Mouse (Mus musculus): ENCODE measurements around the gene Rhbdf2. TPM values are rescaled to one million over a fixed set of nuclear protein-coding genes. Genes with fewer than 3 reads are reported as not detected.

Rhbdf2 gene
- 38.9 and 40.1 TPM in 2 replicates for polyA plus RNA-seq (2012; rRNA removed)

DNA sequence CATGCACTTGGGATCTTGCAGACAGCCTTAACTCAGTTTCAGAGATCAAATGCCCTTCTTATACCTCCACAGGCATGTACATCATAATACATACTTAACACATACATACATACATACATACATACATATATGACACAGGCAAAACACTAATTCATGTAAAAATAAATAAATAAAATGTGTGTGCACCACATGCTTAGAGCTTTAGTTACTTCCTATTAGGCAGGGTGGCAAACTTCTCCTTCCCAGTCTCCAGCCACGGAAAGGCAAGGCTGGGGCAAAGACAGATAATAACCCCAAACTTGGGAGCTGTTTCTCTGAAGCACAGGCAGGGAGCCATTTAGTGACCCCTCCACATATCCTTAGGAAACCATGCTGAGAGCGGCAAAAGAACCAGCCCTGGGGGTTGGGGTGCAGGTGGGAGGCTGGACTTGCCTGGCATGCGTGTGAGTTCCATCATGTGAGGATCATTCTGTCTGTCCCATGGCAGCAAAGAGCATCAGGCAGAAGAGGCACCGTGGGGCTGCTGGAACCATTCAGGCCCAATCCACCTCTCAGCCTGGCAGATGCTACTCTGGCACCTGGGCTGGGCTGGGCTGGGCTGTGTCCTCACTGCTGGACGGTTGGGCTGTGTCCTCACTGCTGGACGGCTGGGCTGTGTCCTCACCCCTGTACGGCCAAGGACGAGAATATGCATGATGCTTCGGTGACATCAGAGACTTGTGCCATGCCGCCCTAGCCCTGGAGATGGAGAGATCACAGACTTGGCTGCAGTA lies at the start of gene Rhbdf2:
TSS of gene Rhbdf2 (minus strand) at position 721 of the 773 bp plus-strand sequence.

DNA sequence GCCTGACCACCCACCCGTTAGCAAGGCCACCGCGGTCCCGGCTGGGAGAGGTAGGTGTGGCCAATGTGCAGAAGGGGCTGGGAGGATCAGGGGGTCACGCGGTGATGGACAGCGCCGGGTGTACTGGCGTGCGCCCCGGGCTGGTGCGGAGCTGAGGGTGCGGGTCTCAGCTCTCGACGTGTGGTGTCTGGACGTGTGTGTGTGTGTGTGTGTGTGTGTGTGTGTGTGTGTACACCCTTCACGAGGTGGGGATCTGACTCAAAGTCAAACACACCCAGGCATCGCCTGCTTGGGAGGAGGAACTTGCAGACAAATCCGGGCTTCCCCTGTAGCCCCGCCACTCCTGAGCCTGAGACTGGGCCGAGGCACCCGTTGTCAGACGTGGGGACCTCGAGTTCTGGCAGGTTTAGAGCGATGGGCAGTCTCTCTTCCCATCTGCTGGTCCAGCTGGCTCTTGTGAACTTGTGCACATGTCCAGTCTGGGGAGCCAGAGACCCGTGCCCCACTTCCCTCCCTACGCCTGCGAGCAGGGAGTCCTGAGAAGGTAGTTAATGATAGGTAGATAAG lies 27.5 kb upstream of the Rhbdf2 start, which contains the start of gene Cygb:
TSS of gene Cygb (minus strand) at position 59 of the 567 bp plus-strand sequence.

DNA sequence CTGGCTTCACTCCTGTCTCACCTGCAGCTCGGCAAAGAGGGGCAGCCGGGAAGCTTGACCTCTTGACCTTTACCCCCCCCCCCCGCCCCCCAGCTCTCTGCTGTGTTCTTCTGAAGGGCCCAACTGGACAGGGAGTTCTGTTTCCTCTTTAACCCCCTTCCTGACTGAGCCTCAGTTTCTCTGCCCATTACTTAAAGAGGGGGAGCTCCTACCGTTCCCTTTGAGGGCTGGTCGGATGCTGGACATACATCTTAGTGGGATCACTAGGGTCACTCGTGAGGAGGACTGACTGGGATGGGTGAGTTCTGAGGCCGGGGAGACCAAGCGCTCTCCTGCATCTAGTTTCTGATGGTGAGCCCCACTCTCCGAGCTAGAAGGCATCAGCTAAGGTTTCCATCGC lies 26.4 kb upstream of the Rhbdf2 start, which contains the start of gene Prcd:
TSS of gene Prcd (plus strand) at position 301 of the 400 bp plus-strand sequence.

DNA sequence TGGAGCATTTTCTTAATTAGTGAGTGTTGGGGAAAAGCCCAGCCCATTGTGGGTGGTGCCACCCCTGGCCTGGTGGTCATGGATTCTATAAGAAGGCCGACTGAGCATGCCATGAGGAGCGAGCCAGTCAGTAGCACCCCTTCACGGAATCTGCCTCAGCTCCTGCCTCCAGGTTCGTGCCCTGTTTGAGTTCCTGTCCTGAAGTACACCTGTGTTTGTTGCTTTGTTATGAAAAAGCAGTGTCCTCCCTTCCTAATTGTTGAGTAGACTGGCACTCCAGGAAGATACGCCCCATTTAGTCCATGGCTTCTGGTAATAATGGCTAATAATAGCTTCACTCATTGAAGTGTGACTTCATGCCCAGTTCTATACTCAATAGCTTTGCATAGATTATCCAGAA lies 40.5 kb downstream of the Rhbdf2 start, which contains the start of gene Aanat:
TSS of gene Aanat (plus strand) at position 123 of the 400 bp plus-strand sequence.

DNA sequence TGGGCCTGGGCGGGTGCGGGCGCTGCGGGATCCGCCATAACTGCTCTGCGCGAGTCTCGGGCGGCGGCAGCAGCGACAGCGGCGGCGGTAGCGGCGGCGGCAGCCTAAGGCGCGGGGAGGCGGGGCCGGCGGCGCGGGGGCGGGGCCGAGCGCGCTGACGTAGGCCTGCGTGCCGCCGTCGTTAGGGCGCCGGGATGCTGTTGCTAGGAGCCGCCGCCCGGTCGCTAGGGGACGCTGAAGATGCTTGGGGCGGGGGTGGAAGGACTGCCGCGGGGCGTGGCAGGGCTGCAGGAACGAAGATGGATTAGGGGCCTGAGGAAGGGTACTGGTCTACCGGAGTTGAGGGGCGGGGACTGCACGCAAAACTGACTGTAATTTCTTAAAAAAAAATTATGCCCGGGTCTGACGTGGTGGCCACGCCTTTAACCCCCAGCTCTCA lies 45.4 kb downstream of the Rhbdf2 start, which contains the start of gene Ube2o:
TSS of gene Ube2o (minus strand) at position 72 of the 439 bp plus-strand sequence.

Other genes starting within 250 kb of the Rhbdf2 start
- 3.1 and 5.1 TPM in 2 replicates for gene Rnf157, start 214.0 kb downstream of the Rhbdf2 start, polyA plus RNA-seq (2012; rRNA removed)
- 217 and 367 TPM in 2 replicates for gene Ubald2, start 192.9 kb downstream of the Rhbdf2 start, polyA plus RNA-seq (2012; rRNA removed)
- 0.07 and 0.08 TPM in 2 replicates for gene Qrich2, start 160.8 kb downstream of the Rhbdf2 start, polyA plus RNA-seq (2012; rRNA removed)
- gene Prpsap1, start 132.8 kb downstream of the Rhbdf2 start, polyA plus RNA-seq (2012; rRNA removed), result 170 and 195 TPM in 2 replicates
- 9.2 and 9.5 TPM in 2 replicates for gene Sphk1, start 96.1 kb downstream of the Rhbdf2 start, polyA plus RNA-seq (2012; rRNA removed)
- gene Ube2o, start 45.6 kb downstream of the Rhbdf2 start, polyA plus RNA-seq (2012; rRNA removed), result 12.1 and 13.3 TPM in 2 replicates
- not detected in 2 replicates for gene Aanat, start 40.6 kb downstream of the Rhbdf2 start, polyA plus RNA-seq (2012; rRNA removed)
- 0.60 and 0.79 TPM in 2 replicates for gene Prcd, start 26.5 kb upstream of the Rhbdf2 start, polyA plus RNA-seq (2012; rRNA removed)
- 43.5 and 44.8 TPM in 2 replicates for gene Cygb, start 27.3 kb upstream of the Rhbdf2 start, polyA plus RNA-seq (2012; rRNA removed)
- gene St6galnac1, start 148.5 kb upstream of the Rhbdf2 start, polyA plus RNA-seq (2012; rRNA removed), result 11.4 TPM in 1 of 2 replicates, not detected in the other
- 75.7 and 86.1 TPM in 2 replicates for gene Mxra7, start 201.0 kb upstream of the Rhbdf2 start, polyA plus RNA-seq (2012; rRNA removed)
- 16.8 and 20.8 TPM in 2 replicates for gene Mettl23, start 216.3 kb upstream of the Rhbdf2 start, polyA plus RNA-seq (2012; rRNA removed)
- gene Jmjd6, start 216.4 kb upstream of the Rhbdf2 start, polyA plus RNA-seq (2012; rRNA removed), result 22.3 and 22.9 TPM in 2 replicates
- gene Mfsd11, start 225.4 kb upstream of the Rhbdf2 start, polyA plus RNA-seq (2012; rRNA removed), result 27.8 and 33.8 TPM in 2 replicates
- 930 and 1,078 TPM in 2 replicates for gene Srsf2, start 226.1 kb upstream of the Rhbdf2 start, polyA plus RNA-seq (2012; rRNA removed)